Mouse (Mus musculus): Measurements from ENCODE around the gene Gm28036. TPM values are rescaled to one million over a fixed set of nuclear protein-coding genes. Genes with fewer than 3 reads are reported as not detected.

The Gm28036 gene
- total RNA-seq (2023), result 10 to 100 TPM; 16.8 to 17.4 TPM

DNA sequence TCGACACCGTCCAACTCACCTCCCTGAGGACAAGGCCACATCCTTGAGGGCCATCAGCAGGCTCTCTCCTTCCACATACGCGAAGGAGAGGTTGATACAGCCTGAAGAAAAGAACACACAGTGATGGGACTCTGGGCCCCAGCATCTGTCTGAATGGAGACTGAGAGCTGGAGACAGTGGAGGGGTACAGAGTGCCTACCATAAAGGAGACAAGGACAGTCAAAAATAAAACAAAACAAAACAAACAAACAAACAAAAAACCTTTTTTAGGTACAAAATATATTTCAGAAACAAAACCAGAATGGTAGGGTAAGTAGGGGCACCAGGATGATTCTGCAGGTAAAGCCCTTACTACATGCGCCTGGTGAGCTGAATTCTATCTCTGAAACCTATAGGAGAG is at the start of gene Gm28036:
Gm28036 (minus strand) TSS at position 101 of the 400 bp plus-strand sequence.

GRCm38 (mm10) chr2:156143953-156144724 is 17.2 kb upstream of the Gm28036 start, which contains the start of the genes Romo1 and Nfs1:
Gene Romo1 (plus strand): TSS chr2:156144039.
Gene Nfs1 (minus strand): TSS chr2:156144186.

GRCm38 (mm10) chr2:156111358-156112079 is 15.4 kb downstream of the Gm28036 start, which contains the start of the genes Cpne1 and Rbm12:
Gene Cpne1 (minus strand): TSS chr2:156111965.
Gene Rbm12 (minus strand): TSS chr2:156111978.

GRCm38 (mm10) chr2:156065099-156066041 is 61.5 kb downstream of the Gm28036 start, which contains the start of gene Spag4:
Gene Spag4 (plus strand): TSS chr2:156065175.

DNA sequence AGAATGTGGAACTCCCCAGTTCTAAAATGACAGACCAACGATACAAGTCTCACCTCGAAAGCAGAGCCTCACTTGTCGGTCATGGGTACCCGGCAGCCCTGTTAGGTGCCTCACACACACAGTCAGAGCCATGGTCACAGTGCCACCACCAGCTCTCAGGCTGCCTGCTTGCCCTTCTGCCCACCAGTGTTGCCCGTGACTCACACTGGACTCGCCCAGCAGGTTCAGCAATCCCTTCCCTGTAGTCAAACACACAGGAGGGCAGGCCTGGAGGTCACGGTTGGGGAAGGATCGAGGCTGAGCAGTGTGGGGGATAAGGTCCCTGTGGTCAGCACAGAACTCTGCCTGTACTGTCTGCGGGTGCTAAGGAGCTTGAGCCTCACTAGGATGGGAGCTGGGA is 74.1 kb downstream of the Gm28036 start, which contains the start of gene Fer1l4:
Fer1l4 (minus strand) TSS at position 132 of the 400 bp plus-strand sequence.

Other genes starting within 250 kb of the Gm28036 start
- 10 to 100 TPM; 13.0 to 17.1 TPM for gene Uqcc1, start 196.8 kb downstream of the Gm28036 start, total RNA-seq (2023)
- not detected for gene Gm15557, start 186.4 kb downstream of the Gm28036 start, total RNA-seq (2023)
- not detected for gene Gdf5, start 181.7 kb downstream of the Gm28036 start, total RNA-seq (2023)
- gene Cep250, start 170.6 kb downstream of the Gm28036 start, total RNA-seq (2023), result 10 to 100 TPM; 58.0 to 65.1 TPM
- under 1 TPM; 0.42 to 0.55 TPM for gene 6430550D23Rik, start 119.1 kb downstream of the Gm28036 start, total RNA-seq (2023)
- 10 to 100 TPM; 62.0 to 62.6 TPM for gene Ergic3, start 119.0 kb downstream of the Gm28036 start, total RNA-seq (2023)
- gene Fer1l4, start 74.1 kb downstream of the Gm28036 start, total RNA-seq (2023), result not detected
- gene Spag4, start 61.9 kb downstream of the Gm28036 start, total RNA-seq (2023), result under 1 TPM; 0.33 to 0.42 TPM
- gene Cpne1, start 15.1 kb downstream of the Gm28036 start, total RNA-seq (2023), result 10 to 100 TPM; 71.3 to 80.9 TPM
- 10 to 100 TPM; 26.7 to 30.4 TPM for gene Rbm12, start 15.1 kb downstream of the Gm28036 start, total RNA-seq (2023)
- 10 to 100 TPM; 44.4 to 51.7 TPM for gene Romo1, start 16.9 kb upstream of the Gm28036 start, total RNA-seq (2023)
- 10 to 100 TPM; 16.4 to 19.5 TPM for gene Nfs1, start 17.1 kb upstream of the Gm28036 start, total RNA-seq (2023)
- gene Rbm39, start 53.1 kb upstream of the Gm28036 start, total RNA-seq (2023), result 1,000 to 10,000 TPM in 1 of 2 experiments, 100 to 1,000 TPM in 1; 884 to 1,046 TPM
- gene Phf20, start 69.4 kb upstream of the Gm28036 start, total RNA-seq (2023), result 10 to 100 TPM; 20.5 to 22.4 TPM
- gene Cnbd2, start 185.2 kb upstream of the Gm28036 start, total RNA-seq (2023), result 1 to 10 TPM; 8.9 to 9.2 TPM
- 100 to 1,000 TPM; 131 to 132 TPM for gene Scand1, start 185.6 kb upstream of the Gm28036 start, total RNA-seq (2023)